Mouse (Mus musculus) thymus, postnatal 14 days (tissue): ENCODE data around the gene Uhrf1bp1l.
"Not testable (repeated sequence)": the region's sequence is repeated elsewhere in the genome, so short reads cannot be mapped to it uniquely, and the experiment has no call there.

Experiments used
- DNase-seq: peaks from one replicate; pipeline ENCODE4 v3.0.0; 2021

Gene Uhrf1bp1l

DNA sequence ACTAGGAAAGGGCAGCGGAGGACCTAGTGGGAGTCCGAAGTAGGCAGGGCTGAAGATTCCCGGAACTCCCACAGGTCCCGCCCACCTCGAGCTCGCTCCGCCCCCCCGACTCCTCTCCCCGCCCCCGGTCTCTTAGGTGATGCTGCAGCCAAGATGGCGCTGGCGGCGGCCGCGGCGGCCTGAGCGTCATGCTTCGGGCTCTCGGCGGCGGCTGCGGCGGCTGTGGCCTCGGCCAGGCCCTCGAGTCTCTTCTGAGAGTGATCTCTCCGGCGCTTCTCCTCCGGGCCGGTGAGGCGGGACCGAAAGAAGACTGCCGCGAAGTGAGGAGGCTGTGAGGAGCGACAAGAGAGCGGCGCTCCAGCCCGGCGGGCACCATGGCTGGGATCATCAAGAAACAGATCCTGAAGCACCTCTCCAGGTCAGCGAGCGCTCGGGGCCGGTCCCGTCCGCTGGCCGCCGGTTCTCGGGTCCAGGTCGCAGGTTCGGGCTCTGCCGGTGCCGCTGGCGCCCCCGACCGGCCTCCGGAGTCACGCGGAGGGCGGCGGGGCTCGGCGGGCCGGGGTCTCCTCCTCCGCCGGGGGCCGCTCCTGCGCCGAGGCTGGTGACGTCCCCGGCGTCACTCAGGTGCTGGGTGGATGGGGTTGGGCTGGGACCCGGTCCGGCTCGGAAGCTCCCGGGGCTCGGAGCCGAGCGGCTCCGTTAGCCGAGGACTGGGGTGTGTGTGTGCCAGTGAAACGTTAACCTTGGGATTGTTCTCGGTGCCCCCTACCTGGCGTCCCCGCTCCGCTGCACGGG lies at the start of gene Uhrf1bp1l:
Uhrf1bp1l (plus strand) TSS at position 121 of the 795 bp plus-strand sequence.
- DNase-seq, result peak; percentile 94

GRCm38 (mm10) chr10:89695194-89695911 lies 49.4 kb upstream of the Uhrf1bp1l start:
- DNase-seq, result no peak

DNA sequence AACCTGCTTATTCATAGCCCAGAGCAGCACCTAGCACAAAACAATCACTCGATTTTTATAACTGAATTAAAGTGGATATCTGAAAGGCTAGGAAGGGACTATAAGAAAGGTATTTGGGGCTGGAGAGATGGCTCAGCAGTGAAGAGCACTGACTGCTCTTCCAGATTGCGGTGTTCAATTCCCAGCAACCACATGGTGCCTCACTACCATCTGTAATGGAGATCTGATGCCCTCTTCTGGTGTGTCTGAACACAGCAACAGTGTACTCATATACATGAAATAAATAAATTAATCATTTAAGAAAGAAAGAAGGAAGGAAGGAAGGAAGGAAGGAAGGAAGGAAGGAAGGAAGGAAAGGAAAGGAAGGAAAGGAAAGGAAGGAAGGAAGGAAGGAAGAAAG lies 48.5 kb upstream of the Uhrf1bp1l start:
- DNase-seq, result not testable (repeated sequence)

GRCm38 (mm10) chr10:89697956-89698355 lies 46.8 kb upstream of the Uhrf1bp1l start:
- no peak for DNase-seq

- DNase-seq, result peak; percentile 65
These were observed 41.7 kb upstream of the Uhrf1bp1l start for GRCm38 (mm10) chr10:89703042-89703441.

DNA sequence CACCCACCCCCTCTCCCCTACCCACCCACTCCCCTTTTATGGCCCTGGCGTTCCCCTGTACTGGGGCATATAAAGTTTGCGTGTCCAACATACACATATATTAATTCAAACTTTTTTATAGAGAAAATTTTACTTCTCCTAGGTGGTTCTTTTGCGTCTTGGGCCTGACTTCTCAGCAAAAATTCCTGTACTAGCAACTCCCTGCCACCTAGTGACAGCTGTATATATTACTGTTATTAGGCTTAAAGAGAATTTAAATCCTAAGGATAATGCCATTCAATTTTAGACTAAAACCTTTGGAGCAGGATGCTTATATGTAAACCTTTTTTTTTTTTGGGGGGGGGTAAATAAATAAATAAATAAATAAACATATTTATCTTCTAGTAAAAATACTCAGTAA lies 37.4 kb upstream of the Uhrf1bp1l start:
- no peak for DNase-seq

DNA sequence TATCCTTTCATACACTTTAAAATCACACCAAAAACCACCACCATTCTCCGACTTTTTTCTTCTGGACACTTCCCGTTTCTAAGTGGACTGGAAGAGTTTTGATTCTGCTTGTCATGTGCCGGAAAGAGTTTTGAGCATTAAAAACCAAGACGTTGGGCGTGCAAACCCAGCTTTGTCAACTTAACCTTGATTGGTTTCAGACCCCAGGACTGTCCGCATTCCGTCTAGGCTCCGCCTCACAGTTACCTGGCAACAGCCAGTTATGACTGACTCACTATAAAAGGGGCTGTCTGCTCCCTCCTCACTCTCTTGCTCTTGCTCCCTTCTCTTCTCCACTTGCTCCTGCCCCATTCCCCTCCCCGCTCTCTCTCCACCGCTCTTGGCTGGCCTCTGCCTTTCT lies 36.1 kb upstream of the Uhrf1bp1l start:
- no peak for DNase-seq

DNA sequence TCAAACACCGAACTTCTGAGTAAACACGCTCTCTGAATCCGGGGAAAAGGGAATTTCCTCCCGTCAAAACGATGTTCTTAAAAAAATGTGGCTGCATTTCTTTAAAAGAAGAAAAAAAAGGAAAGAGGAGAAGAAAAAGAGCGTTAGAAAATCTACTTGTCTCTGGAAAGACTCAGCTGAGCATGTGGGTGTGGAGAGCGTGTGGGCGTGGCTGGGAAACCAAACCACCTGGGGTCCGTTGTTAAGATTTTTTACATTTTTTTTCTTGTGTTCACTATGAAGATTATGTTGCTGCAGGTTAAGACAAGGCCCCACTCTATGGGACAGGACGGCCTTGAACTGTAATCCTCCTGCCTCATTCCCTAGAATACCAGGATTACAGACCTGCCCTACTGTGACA lies 29.9 kb upstream of the Uhrf1bp1l start:
- no peak for DNase-seq

DNA sequence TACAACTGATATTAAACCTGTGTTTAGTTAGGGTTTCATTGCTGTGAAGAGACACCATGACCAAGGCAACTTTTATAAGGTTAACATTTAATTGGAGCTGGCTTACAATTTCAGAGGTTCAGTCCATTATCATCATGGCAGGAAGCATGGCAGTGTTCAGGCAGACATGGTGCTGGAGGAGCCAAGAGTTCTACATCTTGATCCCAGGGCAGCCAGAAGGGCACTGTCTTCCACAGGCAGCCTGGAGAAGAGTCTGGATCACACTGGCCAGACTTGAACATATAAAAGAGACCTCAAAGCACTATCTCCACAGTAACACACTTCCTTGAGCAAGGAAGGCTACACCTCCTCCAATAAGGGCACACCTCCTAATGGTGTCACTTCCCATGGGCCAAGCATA lies 24.5 kb upstream of the Uhrf1bp1l start:
- DNase-seq, result no peak

- DNase-seq, result no peak
These were observed 24.0 kb upstream of the Uhrf1bp1l start for GRCm38 (mm10) chr10:89720796-89721195.

DNA sequence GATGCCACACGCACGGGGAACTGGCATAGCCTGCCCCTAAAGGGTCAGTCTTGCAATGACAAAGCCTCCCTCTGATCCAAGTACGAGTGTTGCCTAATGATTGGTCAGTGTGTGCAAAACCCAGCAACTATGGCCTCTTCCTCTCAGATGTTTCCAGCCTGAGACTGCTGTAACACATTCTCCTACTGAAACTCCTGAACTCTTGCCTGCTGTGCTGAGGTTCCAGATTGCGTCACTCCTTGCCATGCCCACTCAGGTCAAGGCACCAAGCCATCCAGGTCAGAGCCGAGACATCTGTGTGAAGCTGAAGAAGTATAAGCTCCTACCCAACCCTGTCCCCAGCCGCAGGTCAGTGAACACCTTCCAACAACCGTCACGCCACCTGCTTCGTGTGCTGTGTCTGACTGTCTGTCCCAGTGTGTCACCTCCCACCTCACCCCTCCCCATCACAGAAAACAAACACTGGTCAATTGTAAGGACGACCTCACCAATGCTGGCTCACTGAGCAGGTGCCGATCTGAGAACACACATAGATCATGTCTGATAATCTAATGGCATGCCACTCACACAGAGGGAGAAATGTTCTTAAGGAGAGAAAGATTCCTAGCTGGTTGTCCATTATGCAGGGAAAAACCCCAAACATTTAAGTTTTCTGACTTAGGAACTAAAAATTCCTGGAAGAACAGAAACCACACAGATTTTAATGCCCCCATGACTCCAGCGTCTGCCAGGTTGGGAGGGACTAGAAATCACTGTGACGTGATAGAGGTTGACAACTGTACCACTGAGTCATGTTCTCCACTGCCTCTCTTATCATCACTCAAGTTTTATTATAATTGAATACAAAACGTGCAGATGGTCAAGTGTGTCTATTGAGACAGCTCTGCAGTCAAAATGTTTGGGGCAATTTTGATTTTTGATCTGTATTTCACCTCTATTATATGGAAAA lies 22.3 kb upstream of the Uhrf1bp1l start:
- DNase-seq, result no peak

DNA sequence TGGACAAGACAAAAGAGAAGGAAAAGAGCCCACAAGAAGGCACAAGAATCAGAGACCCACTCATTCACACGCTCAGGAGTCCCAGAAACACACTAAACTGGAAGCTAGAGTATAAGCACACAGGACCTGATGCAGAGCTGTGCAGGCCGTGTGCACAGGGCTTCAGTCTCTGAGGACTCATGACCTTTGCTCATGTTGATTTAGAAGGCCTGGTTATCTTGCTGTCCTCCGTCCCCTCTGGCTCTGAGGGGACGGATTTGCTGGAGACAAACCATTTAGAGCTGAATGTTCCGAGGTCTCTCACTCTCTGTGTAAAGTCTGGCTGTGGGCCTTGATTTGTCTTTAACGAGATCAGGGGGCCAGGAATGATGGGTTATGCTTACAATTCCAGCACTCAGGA lies 14.4 kb upstream of the Uhrf1bp1l start:
- no peak for DNase-seq

DNA sequence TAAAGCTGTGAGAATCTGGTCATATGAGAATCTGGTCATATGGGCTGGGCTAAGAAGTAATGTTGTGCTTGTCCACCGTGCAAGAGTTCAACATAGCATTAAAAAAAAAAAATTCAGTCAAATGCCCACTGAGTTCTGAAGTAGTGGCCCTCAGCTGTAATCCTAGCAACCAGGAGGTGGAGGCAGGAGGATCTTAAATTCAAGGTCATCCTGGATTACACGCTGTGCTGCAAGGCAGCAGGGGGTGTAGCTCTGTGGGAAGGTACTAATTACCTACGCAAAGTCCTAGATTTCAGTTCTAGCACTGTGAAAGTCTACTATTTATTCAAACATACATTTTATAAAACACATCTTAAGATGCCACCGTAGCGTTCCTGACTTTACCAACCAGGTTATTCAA lies 13.4 kb upstream of the Uhrf1bp1l start:
- peak; percentile 10 for DNase-seq

DNA sequence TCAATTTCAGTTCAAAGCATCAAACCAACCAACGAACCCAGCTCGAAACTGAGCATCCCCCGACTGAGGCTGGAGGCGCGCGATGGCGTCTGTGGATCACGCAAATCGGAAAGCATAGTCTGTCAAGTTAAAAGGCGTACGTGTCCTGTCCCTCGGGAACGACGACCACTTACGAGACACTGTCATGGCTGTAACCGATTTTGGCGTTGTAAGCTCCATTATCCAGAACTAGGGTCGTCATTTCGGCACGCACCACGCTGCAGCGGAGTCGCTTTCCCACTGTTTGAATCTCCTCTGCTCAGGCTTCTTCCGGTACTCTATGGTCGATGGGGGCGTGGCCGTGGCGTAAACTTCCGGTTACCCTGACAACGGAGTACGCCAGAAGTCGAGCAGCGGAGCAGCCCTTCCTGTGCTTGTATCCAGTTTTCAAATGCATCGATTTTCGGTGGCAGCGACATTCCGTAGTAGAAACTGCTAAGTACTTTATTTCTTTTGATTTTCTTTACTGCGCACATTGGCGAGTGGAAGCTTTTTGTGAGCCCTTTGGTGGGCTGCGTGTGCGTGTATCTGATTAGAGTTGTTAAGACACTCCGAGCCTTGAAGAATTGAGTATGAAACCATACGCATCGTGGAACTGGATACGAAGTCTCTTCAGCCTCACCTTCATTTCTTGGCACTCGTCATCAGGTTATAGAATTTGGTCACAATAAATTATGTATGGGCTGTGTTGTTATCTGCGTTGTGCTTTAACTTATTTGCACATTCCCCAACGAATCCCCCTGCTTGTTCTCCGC lies 12.6 kb upstream of the Uhrf1bp1l start, which contains the start of gene Actr6:
Actr6 (minus strand) TSS at position 295 of the 794 bp plus-strand sequence.
- DNase-seq, result peak; percentile 95

DNA sequence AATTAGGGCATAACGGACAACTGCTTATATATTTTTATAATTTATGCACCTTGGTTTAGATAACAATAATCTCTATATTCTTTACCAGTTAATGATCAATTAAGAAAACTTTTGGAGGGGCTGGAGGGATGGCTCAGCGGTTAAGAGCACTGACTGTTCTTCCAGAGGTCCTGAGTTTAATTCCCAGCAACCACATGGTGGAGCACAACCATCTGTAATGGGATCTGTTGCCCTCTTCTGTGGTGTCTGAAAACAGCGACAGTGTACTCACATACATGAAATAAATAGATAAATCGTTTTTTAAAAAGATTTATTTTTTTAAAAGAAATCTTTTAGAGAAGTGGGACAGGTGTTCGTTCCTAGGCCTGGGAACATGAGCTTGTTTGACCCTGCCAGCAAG lies 7.7 kb upstream of the Uhrf1bp1l start:
- DNase-seq, result no peak

DNA sequence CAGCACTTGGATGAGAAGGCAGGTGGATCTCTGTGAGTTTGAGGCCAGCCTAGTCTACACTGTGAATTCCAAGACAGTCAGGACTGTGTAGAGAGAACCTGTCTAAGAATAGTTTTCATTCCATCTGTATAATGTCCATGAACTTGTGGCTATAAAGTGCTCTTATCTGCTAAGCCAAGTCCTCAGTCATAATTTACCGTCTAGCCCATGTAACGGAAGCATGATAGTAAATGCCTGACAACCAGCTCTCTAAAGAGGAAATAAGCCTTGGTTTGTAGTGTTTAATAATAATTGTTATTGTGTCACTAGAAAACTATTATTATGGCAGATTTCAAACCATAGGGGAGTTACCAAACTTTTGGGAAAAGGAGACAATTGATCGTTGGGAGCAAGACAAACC lies 6.9 kb upstream of the Uhrf1bp1l start:
- DNase-seq, result no peak

- DNase-seq, result no peak
These were observed 6.4 kb upstream of the Uhrf1bp1l start for GRCm38 (mm10) chr10:89738395-89738794.

DNA sequence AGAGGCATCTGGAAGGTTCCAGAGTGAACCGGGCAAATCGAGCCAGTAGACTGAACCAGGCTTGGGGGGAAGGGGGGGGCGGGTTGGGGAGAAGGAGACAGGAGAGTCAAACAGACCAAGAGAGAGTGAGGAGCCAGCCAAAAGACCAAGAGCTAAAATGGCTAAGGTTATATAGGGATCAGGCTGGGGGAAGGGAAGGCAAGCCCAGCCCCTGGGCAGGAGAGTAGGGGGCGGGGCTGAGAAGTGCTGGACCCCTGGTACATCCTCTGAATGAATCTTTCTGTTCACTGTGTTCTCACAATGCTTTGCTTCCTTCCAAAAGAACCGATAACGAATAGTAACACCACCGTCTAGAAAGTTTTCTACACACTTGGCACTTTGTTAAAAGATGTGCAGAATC lies 5.1 kb upstream of the Uhrf1bp1l start:
- DNase-seq, result no peak

- DNase-seq, result no peak
These were observed 3.8 kb upstream of the Uhrf1bp1l start for GRCm38 (mm10) chr10:89740995-89741394.

DNA sequence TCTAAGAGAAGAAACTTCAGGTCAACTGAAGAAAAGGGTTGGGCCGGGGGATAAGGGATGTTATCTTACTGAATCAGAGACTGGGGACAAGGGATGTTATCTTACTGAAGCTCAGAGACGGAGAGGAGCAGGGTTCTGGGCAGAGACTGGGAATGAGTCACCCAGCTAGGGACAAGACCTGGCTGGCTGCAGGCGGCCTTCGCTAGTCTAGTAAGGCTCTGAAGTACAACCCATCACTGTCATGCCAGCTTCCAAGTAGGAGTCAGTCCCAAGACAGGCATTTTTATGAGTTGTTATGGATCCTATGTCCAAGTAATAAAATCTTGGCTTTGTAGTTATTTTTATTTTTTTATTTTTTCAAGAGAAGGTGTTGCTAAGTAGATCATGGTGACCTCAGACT lies 1.5 kb upstream of the Uhrf1bp1l start:
- no peak for DNase-seq

DNA sequence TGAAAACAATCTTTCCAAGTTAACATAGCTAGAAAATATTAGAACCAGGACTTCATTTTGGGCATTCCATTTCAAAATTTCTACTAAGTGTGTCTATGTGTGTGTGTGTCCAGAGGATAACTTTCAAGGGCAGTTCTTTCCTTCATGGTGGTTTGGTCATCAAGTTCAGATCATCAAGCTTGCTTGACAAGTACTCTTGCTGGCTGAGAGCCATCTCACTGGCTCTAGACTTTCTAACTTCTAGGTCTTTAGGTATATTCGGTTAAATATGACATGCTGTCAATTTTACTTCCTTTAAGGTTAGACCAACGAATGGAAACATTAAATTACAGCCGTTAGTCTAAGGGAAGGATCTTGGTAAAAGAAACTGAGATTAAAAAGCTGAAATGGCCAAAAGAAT lies 450 bp upstream of the Uhrf1bp1l start:
- no peak for DNase-seq

- no peak for DNase-seq
These were observed 852 bp downstream of the Uhrf1bp1l start for GRCm38 (mm10) chr10:89745666-89746020.
